Mouse (Mus musculus): ENCODE measurements around the gene Ms4a7.
A peak's percentile ranks its signal among the peaks of the same experiment; 100 is the strongest.
"Not testable (repeated sequence)": the region's sequence is repeated elsewhere in the genome, so short reads cannot be mapped to it uniquely, and the experiment has no call there.

The Ms4a7 gene

GRCm38 (mm10) chr19:11335932-11336331, at the start of gene Ms4a7:
Ms4a7 (minus strand) TSS chr19:11336146.
- DNase-seq (ENCODE audit: low read depth, low spot score): no peak

- no peak for DNase-seq (ENCODE audit: low read depth, low spot score)
Measured at GRCm38 (mm10) chr19:11376399-11376798, 40.5 kb upstream of the Ms4a7 start.

- no peak for DNase-seq (ENCODE audit: low read depth, low spot score)
Measured at GRCm38 (mm10) chr19:11375273-11375672, 39.3 kb upstream of the Ms4a7 start, which contains the start of gene Ms4a4a. Ms4a4a (plus strand) TSS chr19:11375523.

GRCm38 (mm10) chr19:11371181-11371580, 35.2 kb upstream of the Ms4a7 start:
- DNase-seq (ENCODE audit: low read depth, low spot score): no peak

GRCm38 (mm10) chr19:11368310-11368709, 32.4 kb upstream of the Ms4a7 start:
- no peak for DNase-seq (ENCODE audit: low read depth, low spot score)

- no peak for DNase-seq (ENCODE audit: low read depth, low spot score)
Measured at GRCm38 (mm10) chr19:11362002-11362401, 26.1 kb upstream of the Ms4a7 start.

GRCm38 (mm10) chr19:11360106-11360505, 24.2 kb upstream of the Ms4a7 start:
- DNase-seq (ENCODE audit: low read depth, low spot score): no peak

- no peak for DNase-seq (ENCODE audit: low read depth, low spot score)
Measured at GRCm38 (mm10) chr19:11355730-11356129, 19.8 kb upstream of the Ms4a7 start.

GRCm38 (mm10) chr19:11351878-11352277, 15.9 kb upstream of the Ms4a7 start:
- no peak for DNase-seq (ENCODE audit: low read depth, low spot score)

GRCm38 (mm10) chr19:11349698-11350481, 13.9 kb upstream of the Ms4a7 start:
- DNase-seq (ENCODE audit: low read depth, low spot score): no peak

- DNase-seq (ENCODE audit: low read depth, low spot score): no peak
Measured at GRCm38 (mm10) chr19:11343992-11344391, 8.0 kb upstream of the Ms4a7 start.

GRCm38 (mm10) chr19:11343147-11343546, 7.2 kb upstream of the Ms4a7 start:
- DNase-seq (ENCODE audit: low read depth, low spot score): no peak

GRCm38 (mm10) chr19:11321123-11321522, 14.8 kb downstream of the Ms4a7 start:
- DNase-seq (ENCODE audit: low read depth, low spot score): no peak

- DNase-seq (ENCODE audit: low read depth, low spot score): no peak
Measured at GRCm38 (mm10) chr19:11316786-11317185, 19.2 kb downstream of the Ms4a7 start.

GRCm38 (mm10) chr19:11314354-11314753, 21.6 kb downstream of the Ms4a7 start, which contains the start of gene Ms4a14:
Ms4a14 (minus strand) TSS chr19:11314454.
- DNase-seq (ENCODE audit: low read depth, low spot score): no peak

GRCm38 (mm10) chr19:11308888-11309287, 27.1 kb downstream of the Ms4a7 start:
- no peak for DNase-seq (ENCODE audit: low read depth, low spot score)

GRCm38 (mm10) chr19:11299529-11299928, 36.4 kb downstream of the Ms4a7 start:
- DNase-seq (ENCODE audit: low read depth, low spot score): peak; percentile 34

- DNase-seq (ENCODE audit: low read depth, low spot score): peak; percentile 26
Measured at GRCm38 (mm10) chr19:11298939-11299338, 37.0 kb downstream of the Ms4a7 start.

- DNase-seq (ENCODE audit: low read depth, low spot score): not testable (repeated sequence)
Measured at GRCm38 (mm10) chr19:11293616-11294015, 42.3 kb downstream of the Ms4a7 start.

GRCm38 (mm10) chr19:11292990-11293389, 43.0 kb downstream of the Ms4a7 start:
- DNase-seq (ENCODE audit: low read depth, low spot score): no peak

GRCm38 (mm10) chr19:11283773-11284172, 52.2 kb downstream of the Ms4a7 start, which contains the start of gene Ms4a5:
Ms4a5 (minus strand) TSS chr19:11283873.
- no peak for DNase-seq (ENCODE audit: low read depth, low spot score)

- no peak for DNase-seq (ENCODE audit: low read depth, low spot score)
Measured at GRCm38 (mm10) chr19:11280223-11280622, 55.7 kb downstream of the Ms4a7 start.

- no peak for DNase-seq (ENCODE audit: low read depth, low spot score)
Measured at GRCm38 (mm10) chr19:11276431-11276830, 59.5 kb downstream of the Ms4a7 start.
